Mouse (Mus musculus) kidney, embryonic 16.5 days (tissue): ENCODE results near the gene Myo19. TPM values are rescaled to one million over a fixed set of nuclear protein-coding genes. Genes with fewer than 3 reads are reported as not detected.

Source experiments
- ATAC-seq: fragments of 200-750 bp; cut with Nextera tagmentation; 2 replicates; pipeline ENCODE4 v1.8.0; 2017; ENCODE audit warnings: moderate TSS enrichment; ENCODE audit not compliant: low FRiP score, low TSS enrichment
- H3K27ac ChIP-seq: fragments of 300-500 bp; sonication (generic); 2 replicates; pipeline ENCODE4 v1.5.1; 2014; ENCODE audit warnings: low read length
- H3K27me3 ChIP-seq: fragments of 300-500 bp; sonication (generic); 2 replicates; pipeline ENCODE4 v1.6.1; 2014; ENCODE audit warnings: low read length, control low read depth, mixed read lengths; ENCODE audit not compliant: insufficient read depth
- H3K36me3 ChIP-seq: fragments of 300-500 bp; sonication (generic); 2 replicates; pipeline ENCODE4 v1.6.1; 2014; ENCODE audit warnings: low read length, control low read depth, mixed read lengths; ENCODE audit not compliant: insufficient read depth
- H3K4me1 ChIP-seq: fragments of 300-500 bp; sonication (generic); 2 replicates; pipeline ENCODE4 v1.6.1; 2014; ENCODE audit warnings: low read length, control low read depth, mixed read lengths; ENCODE audit not compliant: insufficient read depth
- H3K4me2 ChIP-seq: fragments of 300-500 bp; sonication (generic); replicated peaks from 2 replicates; pipeline ENCODE4 v1.6.1; 2014; ENCODE audit warnings: low read depth, low read length
- H3K4me3 ChIP-seq: fragments of 300-500 bp; sonication (generic); 2 replicates; pipeline ENCODE4 v1.5.1; 2014; ENCODE audit warnings: mild to moderate bottlenecking, low read length
- H3K9ac ChIP-seq: fragments of 300-500 bp; sonication (generic); replicated peaks from 2 replicates; pipeline ENCODE4 v1.6.1; 2014; ENCODE audit warnings: low read length
- H3K9me3 ChIP-seq: fragments of 300-500 bp; sonication (generic); 2 replicates; pipeline ENCODE4 v1.6.1; 2016; ENCODE audit warnings: low read length, control low read depth
- WGBS: fragments of 180-500 bp; shearing (Covaris S2); extraction: QIAGEN DNeasy Blood & Tissue Kit; methylation state at CpG from one replicate; pipeline ENCODE4 v1.1.7; 2014; 5-methylcytosine and 5-hydroxymethylcytosine counted together
- polyA plus RNA-seq: library from polyadenylated mRNA; unstranded; fragments of >200 nt; fragmentation: Nextera tagmentation; extraction: Ambion mirVana; gene quantifications from 2 replicates; pipeline ENCODE4 v1.2.1, GENCODE M21; 2015

The Myo19 gene
- polyA plus RNA-seq, 1 experiment from 2014 or later = 11.8 TPM

- no peak overlapping the region for H3K9ac ChIP-seq
- no peak for ATAC-seq
- H3K36me3 ChIP-seq = peaks cover 62% of the 10 kb centered on the region
These were observed 30.5 kb downstream of the Myo19 start for GRCm38 (mm10) chr11:84910411-84910810.

GRCm38 (mm10) chr11:84914673-84915072 lies 34.7 kb downstream of the Myo19 start:
- no peaks in the 10 kb centered on the region for H3K27me3 ChIP-seq
- H3K9ac ChIP-seq = no peak overlapping the region
- H3K27ac ChIP-seq = no peak overlapping the region
- peaks cover 19% of the 10 kb centered on the region for H3K4me1 ChIP-seq
- no peak overlapping the region for H3K4me3 ChIP-seq
- no peak for ATAC-seq
- no peaks in the 10 kb centered on the region for H3K9me3 ChIP-seq
- no peak overlapping the region for H3K4me2 ChIP-seq
- 80% methylated on average over 5 of the region's 5 CpGs for WGBS
- peaks cover 24% of the 10 kb centered on the region for H3K36me3 ChIP-seq

More at GRCm38 (mm10) chr11:84910411-84910810, 30.5 kb downstream of the Myo19 start:
- Histone ChIP-seq H3K4me2 (no peak overlapping the region), H3K4me3 (no peak overlapping the region), H3K27ac (no peak overlapping the region), H3K27me3 (no peaks in the 10 kb centered on the region), H3K9me3 (no peaks in the 10 kb centered on the region), H3K4me1 (peaks cover 11% of the 10 kb centered on the region)
- WGBS = 56% methylated on average over 4 of the region's 4 CpGs

DNA sequence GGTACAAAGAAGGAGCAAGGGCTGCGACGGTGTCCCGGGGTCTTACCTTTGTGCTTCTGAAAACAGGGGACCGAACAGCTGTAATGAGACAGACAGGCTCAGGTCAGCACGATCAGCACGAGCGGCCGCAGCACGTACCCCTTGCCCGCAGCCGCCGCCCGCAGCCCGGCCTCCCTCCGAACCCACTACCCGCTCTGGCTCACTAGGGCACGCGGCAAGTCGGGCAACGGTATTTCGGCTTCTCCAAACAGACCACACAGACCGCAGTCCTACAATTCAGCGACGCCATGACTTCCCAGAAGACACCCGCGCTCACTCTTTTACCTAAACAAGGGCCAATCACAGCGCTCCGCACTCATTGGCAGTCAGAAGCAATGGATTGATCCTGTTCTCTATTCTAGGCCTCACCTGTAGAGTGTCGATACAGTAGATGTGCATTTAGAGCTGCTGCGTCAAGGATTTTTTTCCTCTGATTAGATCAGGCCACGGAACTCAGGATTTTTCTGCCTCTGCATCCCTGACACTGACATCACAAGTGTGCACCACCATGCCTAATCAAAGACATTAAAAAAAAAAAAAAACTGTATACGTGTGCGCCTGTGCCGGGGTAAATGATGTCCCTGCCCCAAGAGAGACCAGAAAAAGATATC lies 36.2 kb downstream of the Myo19 start, which contains the start of gene Znhit3:
Znhit3 (minus strand) TSS at position 314 of the 650 bp plus-strand sequence.
- 0 out of 2 replicates have a peak within 1 kb of the TSS, but pooled peaks have one; percentile 11 for H3K27ac ChIP-seq
- H3K9me3 ChIP-seq = no peaks in the 10 kb centered on the region
- 3% methylated on average over 34 of the region's 34 CpGs for WGBS

GRCm38 (mm10) chr11:84916703-84917300 lies 36.9 kb downstream of the Myo19 start:
- Histone ChIP-seq H3K9ac (peak overlapping the region; percentile 91), H3K4me1 (peaks cover 19% of the 10 kb centered on the region), H3K9me3 (no peaks in the 10 kb centered on the region), H3K27me3 (no peaks in the 10 kb centered on the region), H3K4me3 (peak overlapping the region; percentile 93), H3K36me3 (peaks cover 12% of the 10 kb centered on the region; the same call in 1 of the 2 replicates), H3K4me2 (peak overlapping the region; percentile 73), H3K27ac (no peak overlapping the region)
- no peak for ATAC-seq
- 56% methylated on average over 7 of the region's 7 CpGs for WGBS

More for the DNA sequence above, 36.2 kb downstream of the Myo19 start, which contains the start of gene Znhit3:
- H3K4me2 ChIP-seq = peak within 1 kb of the TSS; percentile 73
- H3K9ac ChIP-seq = peak within 1 kb of the TSS; percentile 91
- peaks cover 19% of the 10 kb centered on the region for H3K4me1 ChIP-seq
- peak within 1 kb of the TSS; percentile 93 for H3K4me3 ChIP-seq
- ATAC-seq = peak; percentile 92
- peaks cover 16% of the 10 kb centered on the region; the same call in 1 of the 2 replicates for H3K36me3 ChIP-seq
- H3K27me3 ChIP-seq = no peaks in the 10 kb centered on the region

DNA sequence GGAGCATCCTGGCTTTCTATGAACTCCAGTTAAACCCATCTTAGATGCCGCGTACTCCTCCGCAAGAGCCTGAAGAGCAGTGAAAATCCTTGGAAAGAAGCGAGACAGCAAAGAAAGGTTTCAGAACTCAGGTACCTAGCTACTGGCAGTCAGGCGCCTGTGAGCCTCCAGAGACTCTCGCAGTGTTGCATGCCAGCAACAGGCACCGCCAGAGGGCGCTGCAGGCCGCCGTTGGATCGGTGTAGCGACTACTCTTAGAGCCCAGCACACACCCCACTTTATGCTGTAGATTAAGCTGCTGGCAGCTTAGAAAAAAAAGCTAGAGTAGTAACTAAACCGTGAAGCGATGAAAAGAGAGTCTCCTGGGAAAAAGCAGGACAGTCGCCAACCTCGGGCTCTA lies 38.5 kb downstream of the Myo19 start:
- ATAC-seq = peak; percentile 75
- Histone ChIP-seq H3K4me3 (peak overlapping the region; percentile 14), H3K27ac (no peak overlapping the region)

GRCm38 (mm10) chr11:84919276-84919675 lies 39.3 kb downstream of the Myo19 start:
- Histone ChIP-seq H3K27me3 (no peaks in the 10 kb centered on the region), H3K27ac (no peak overlapping the region), H3K9me3 (no peaks in the 10 kb centered on the region), H3K9ac (no peak overlapping the region), H3K4me2 (no peak overlapping the region), H3K4me3 (no peak overlapping the region), H3K4me1 (peaks cover 19% of the 10 kb centered on the region), H3K36me3 (0 out of 2 replicates have a peak, but pooled peaks cover 2% of the 10 kb centered on the region)
- no peak for ATAC-seq
- WGBS = 46% methylated on average over 3 of the region's 3 CpGs

More for the DNA sequence above, 38.5 kb downstream of the Myo19 start:
- H3K4me1 ChIP-seq = peaks cover 19% of the 10 kb centered on the region
- 6% methylated on average over 16 of the region's 16 CpGs for WGBS
- 0 out of 2 replicates have a peak overlapping the region, but pooled peaks have one; percentile 2 for H3K9ac ChIP-seq
- peak overlapping the region; percentile 38 for H3K4me2 ChIP-seq
- H3K36me3 ChIP-seq = 0 out of 2 replicates have a peak, but pooled peaks cover 2% of the 10 kb centered on the region
- H3K27me3 ChIP-seq = no peaks in the 10 kb centered on the region
- H3K9me3 ChIP-seq = no peaks in the 10 kb centered on the region

GRCm38 (mm10) chr11:84919951-84920350 lies 40.0 kb downstream of the Myo19 start:
- Histone ChIP-seq H3K4me2 (no peak overlapping the region), H3K27ac (no peak overlapping the region), H3K9me3 (no peaks in the 10 kb centered on the region), H3K4me3 (no peak overlapping the region), H3K27me3 (no peaks in the 10 kb centered on the region), H3K4me1 (peaks cover 13% of the 10 kb centered on the region), H3K9ac (no peak overlapping the region), H3K36me3 (no peaks in the 10 kb centered on the region)
- 67% methylated on average over 7 of the region's 7 CpGs for WGBS
- no peak for ATAC-seq

GRCm38 (mm10) chr11:84920981-84921380 lies 41.0 kb downstream of the Myo19 start:
- Histone ChIP-seq H3K4me2 (no peak overlapping the region), H3K27me3 (no peaks in the 10 kb centered on the region), H3K27ac (no peak overlapping the region), H3K9me3 (no peaks in the 10 kb centered on the region), H3K9ac (no peak overlapping the region), H3K4me1 (peaks cover 5% of the 10 kb centered on the region; the same call in 1 of the 2 replicates), H3K36me3 (no peaks in the 10 kb centered on the region), H3K4me3 (no peak overlapping the region)
- no peak for ATAC-seq
- WGBS = 86% methylated on average over 8 of the region's 8 CpGs

- WGBS = 9% methylated on average over 6 of the region's 6 CpGs
These were observed 52.3 kb downstream of the Myo19 start for GRCm38 (mm10) chr11:84932261-84932660.

More at GRCm38 (mm10) chr11:84932261-84932660, 52.3 kb downstream of the Myo19 start:
- ATAC-seq = no peak
- no peak overlapping the region for H3K9ac ChIP-seq
- H3K27me3 ChIP-seq = no peaks in the 10 kb centered on the region
- no peak overlapping the region for H3K4me3 ChIP-seq
- H3K4me2 ChIP-seq = no peak overlapping the region
- H3K36me3 ChIP-seq = no peaks in the 10 kb centered on the region
- no peaks in the 10 kb centered on the region for H3K4me1 ChIP-seq
- no peak overlapping the region for H3K27ac ChIP-seq
- no peaks in the 10 kb centered on the region for H3K9me3 ChIP-seq
